Mouse (Mus musculus) heart, embryonic 16.5 days (tissue): ENCODE data around the gene Rpgrip1. TPM values are rescaled to one million over a fixed set of nuclear protein-coding genes. Genes with fewer than 3 reads are reported as not detected.

Experiments
- ATAC-seq: fragments of 200-750 bp; cut with Nextera tagmentation; replicated peaks from 2 replicates; pipeline ENCODE4 v1.8.0; 2017; ENCODE audit warnings: moderate number of reproducible peaks; ENCODE audit not compliant: insufficient read depth, low FRiP score; ENCODE audit errors: extremely low read depth
- H3K27ac ChIP-seq: fragments of 300-500 bp; sonication (generic); 2 replicates; pipeline ENCODE4 v1.5.1; 2014; ENCODE audit warnings: mild to moderate bottlenecking, low read length, control low read depth, moderate library complexity
- H3K27me3 ChIP-seq: fragments of 300-500 bp; sonication (generic); 2 replicates; pipeline ENCODE4 v1.6.1; 2014; ENCODE audit warnings: low read length, mixed read lengths; ENCODE audit not compliant: control insufficient read depth, insufficient read depth
- H3K36me3 ChIP-seq: fragments of 300-500 bp; sonication (generic); 2 replicates; pipeline ENCODE4 v1.6.1; 2014; ENCODE audit not compliant: control insufficient read depth, insufficient read depth
- H3K4me1 ChIP-seq: fragments of 300-500 bp; sonication (generic); 2 replicates; pipeline ENCODE4 v1.6.1; 2014; ENCODE audit warnings: low read length, mixed read lengths; ENCODE audit not compliant: control insufficient read depth, insufficient read depth
- H3K4me2 ChIP-seq: fragments of 300-500 bp; sonication (generic); 2 replicates; pipeline ENCODE4 v1.6.1; 2014; ENCODE audit warnings: low read depth, mild to moderate bottlenecking, control low read depth, low read length
- H3K4me3 ChIP-seq: fragments of 300-500 bp; sonication (generic); 2 replicates; pipeline ENCODE4 v1.5.1; 2014; ENCODE audit warnings: mild to moderate bottlenecking, control low read depth, low read length
- H3K9ac ChIP-seq: fragments of 300-500 bp; sonication (generic); 2 replicates; pipeline ENCODE4 v1.6.1; 2014; ENCODE audit warnings: low read length, control low read depth
- H3K9me3 ChIP-seq: fragments of 300-500 bp; sonication (generic); replicated peaks from 2 replicates; pipeline ENCODE4 v1.6.1; 2016; ENCODE audit warnings: low read length; ENCODE audit not compliant: control insufficient read depth
- WGBS: fragments of 180-500 bp; shearing (Covaris S2); extraction: QIAGEN DNeasy Blood & Tissue Kit; methylation state at CpG from one replicate; pipeline ENCODE4 v1.1.7; 2014; 5-methylcytosine and 5-hydroxymethylcytosine counted together
- polyA plus RNA-seq: library from polyadenylated mRNA; unstranded; fragments of >200 nt; fragmentation: Nextera tagmentation; extraction: Ambion mirVana; gene quantifications from 2 replicates; pipeline ENCODE4 v1.2.1, GENCODE M21; 2015

The Rpgrip1 gene
- polyA plus RNA-seq, 1 experiment from 2014 or later, result 24.7 TPM

DNA sequence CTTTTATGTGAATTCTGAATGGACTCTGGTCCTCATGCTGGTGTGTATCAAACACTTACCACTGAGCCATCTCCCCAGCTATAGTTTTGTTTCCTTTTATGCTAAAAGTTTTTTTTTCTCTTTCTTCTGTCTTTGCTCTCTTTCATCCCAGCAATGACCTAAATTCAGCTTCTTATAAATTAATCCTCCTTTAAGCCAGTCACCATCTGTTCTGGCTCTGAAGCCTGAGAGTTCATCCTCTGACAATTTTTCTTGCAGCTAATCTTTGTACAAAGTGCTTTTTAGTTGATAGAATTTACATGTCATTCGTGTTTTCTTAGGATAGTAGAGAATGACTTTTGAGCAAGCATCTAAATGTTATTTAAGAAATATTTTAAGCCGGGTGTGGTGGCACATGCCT, 2.5 kb upstream of the Rpgrip1 start:
- Histone ChIP-seq H3K4me2 (no peak overlapping the region), H3K9me3 (no peaks in the 10 kb centered on the region)

GRCm38 (mm10) chr14:52114101-52114500, 3.6 kb downstream of the Rpgrip1 start:
- Histone ChIP-seq H3K4me3 (no peak overlapping the region), H3K9ac (no peak overlapping the region), H3K36me3 (no peaks in the 10 kb centered on the region), H3K4me1 (peaks cover 5% of the 10 kb centered on the region), H3K27ac (no peak overlapping the region), H3K9me3 (no peaks in the 10 kb centered on the region), H3K4me2 (no peak overlapping the region), H3K27me3 (no peaks in the 10 kb centered on the region)
- 52% methylated on average over 1 of the region's 1 CpGs for WGBS
- ATAC-seq, result no peak

More for the DNA sequence above, 2.5 kb upstream of the Rpgrip1 start:
- H3K27me3 ChIP-seq, result no peaks in the 10 kb centered on the region
- no peaks in the 10 kb centered on the region for H3K36me3 ChIP-seq
- ATAC-seq, result no peak
- H3K9ac ChIP-seq, result no peak overlapping the region
- WGBS, result 73% methylated on average over 2 of the region's 2 CpGs
- H3K4me1 ChIP-seq, result peaks cover 9% of the 10 kb centered on the region
- H3K27ac ChIP-seq, result no peak overlapping the region
- H3K4me3 ChIP-seq, result no peak overlapping the region

DNA sequence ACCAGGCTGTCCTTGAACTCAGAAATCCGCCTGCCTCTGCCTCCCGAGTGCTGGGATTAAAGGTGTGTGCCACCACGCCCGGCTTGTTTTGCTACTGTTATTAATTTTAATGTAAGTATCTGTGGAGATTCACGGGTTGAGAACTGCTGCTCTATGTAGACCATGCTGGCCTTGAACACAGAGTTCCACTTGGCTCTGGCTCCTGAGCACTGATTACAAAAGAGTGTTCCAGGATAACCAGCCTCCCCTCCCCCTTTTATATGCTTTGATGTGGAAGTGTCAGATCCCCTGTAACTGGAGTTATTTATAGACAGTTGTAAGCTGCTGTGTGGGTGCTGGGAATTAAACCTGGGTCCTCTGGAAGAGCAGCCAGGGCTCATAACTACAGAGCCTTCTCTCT, 6.7 kb downstream of the Rpgrip1 start:
- Histone ChIP-seq H3K27me3 (no peaks in the 10 kb centered on the region), H3K9ac (no peak overlapping the region), H3K36me3 (no peaks in the 10 kb centered on the region), H3K9me3 (no peaks in the 10 kb centered on the region), H3K4me1 (peaks cover 5% of the 10 kb centered on the region), H3K27ac (no peak overlapping the region), H3K4me3 (no peak overlapping the region), H3K4me2 (no peak overlapping the region)
- no peak for ATAC-seq
- WGBS, result 92% methylated on average over 5 of the region's 5 CpGs

DNA sequence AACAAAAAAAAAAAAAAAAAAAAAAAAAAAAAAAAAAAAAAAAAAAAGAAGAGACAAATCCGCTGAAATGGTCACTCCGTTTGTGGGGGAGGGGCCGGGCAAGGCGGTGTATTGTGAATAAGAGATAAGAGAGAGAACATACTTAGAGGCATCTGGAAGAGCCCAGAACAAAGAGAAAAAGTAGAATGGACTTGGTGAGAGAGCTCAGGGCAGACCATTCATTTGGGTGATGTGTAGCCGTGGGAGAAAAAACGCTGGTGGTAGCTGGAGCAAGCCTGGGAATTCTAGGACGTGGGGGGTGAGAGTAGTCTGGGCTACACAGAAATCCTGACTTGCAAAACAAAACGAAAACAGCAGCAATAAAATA, 7.9 kb downstream of the Rpgrip1 start:
- Histone ChIP-seq H3K4me1 (peaks cover 5% of the 10 kb centered on the region), H3K9me3 (no peaks in the 10 kb centered on the region), H3K36me3 (no peaks in the 10 kb centered on the region), H3K27ac (no peak overlapping the region), H3K4me2 (peak overlapping the region; percentile 100), H3K27me3 (no peaks in the 10 kb centered on the region), H3K9ac (peak overlapping the region; percentile 83; the same call in 1 of the 2 replicates), H3K4me3 (peak overlapping the region; percentile 67)
- ATAC-seq, result no peak
- 14% methylated on average over 8 of the region's 8 CpGs for WGBS

- ATAC-seq, result peak; percentile 77
- H3K9ac ChIP-seq, result peak overlapping the region; percentile 83
- H3K9me3 ChIP-seq, result no peaks in the 10 kb centered on the region
- H3K4me3 ChIP-seq, result peak overlapping the region; percentile 67
- H3K27ac ChIP-seq, result peak overlapping the region; percentile 64; the same call in 1 of the 2 replicates
- H3K36me3 ChIP-seq, result no peaks in the 10 kb centered on the region
- no peaks in the 10 kb centered on the region for H3K27me3 ChIP-seq
- 1% methylated on average over 38 of the region's 38 CpGs for WGBS
- peak overlapping the region; percentile 100 for H3K4me2 ChIP-seq
- peaks cover 5% of the 10 kb centered on the region for H3K4me1 ChIP-seq
These were observed 8.5 kb downstream of the Rpgrip1 start for GRCm38 (mm10) chr14:52118823-52119608.

DNA sequence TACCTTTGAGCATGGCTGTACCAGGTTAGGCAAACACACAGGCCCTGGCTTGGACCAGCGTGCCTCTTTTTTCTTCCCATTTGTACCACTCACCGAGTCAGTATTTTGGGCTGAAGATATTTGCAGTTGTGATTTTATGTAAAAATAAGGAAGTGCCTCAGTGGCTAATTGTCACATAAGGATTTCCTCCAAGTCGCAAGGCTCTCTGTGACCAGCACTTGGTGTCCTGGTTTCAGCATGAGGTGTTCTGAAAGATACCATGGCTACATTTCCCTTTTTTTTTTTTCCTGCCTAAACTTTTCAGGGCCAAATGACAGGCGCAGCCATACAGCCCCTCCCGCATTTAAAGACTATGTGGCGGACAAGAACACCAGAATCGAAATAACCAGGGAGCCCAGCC, 9.7 kb downstream of the Rpgrip1 start:
- no peak overlapping the region for H3K4me3 ChIP-seq
- H3K4me2 ChIP-seq, result peak overlapping the region; percentile 100; the same call in 1 of the 2 replicates
- no peaks in the 10 kb centered on the region for H3K9me3 ChIP-seq
- no peak for ATAC-seq
- no peaks in the 10 kb centered on the region for H3K27me3 ChIP-seq
- 62% methylated on average over 7 of the region's 7 CpGs for WGBS
- peaks cover 5% of the 10 kb centered on the region for H3K4me1 ChIP-seq
- no peak overlapping the region for H3K27ac ChIP-seq
- no peaks in the 10 kb centered on the region for H3K36me3 ChIP-seq
- H3K9ac ChIP-seq, result no peak overlapping the region

GRCm38 (mm10) chr14:52123918-52124317, 13.4 kb downstream of the Rpgrip1 start:
- Histone ChIP-seq H3K27me3 (no peaks in the 10 kb centered on the region), H3K9me3 (no peaks in the 10 kb centered on the region), H3K4me1 (peaks cover under 1% of the 10 kb centered on the region; the same call in 1 of the 2 replicates), H3K36me3 (no peaks in the 10 kb centered on the region), H3K27ac (no peak overlapping the region), H3K4me2 (no peak overlapping the region), H3K9ac (no peak overlapping the region), H3K4me3 (no peak overlapping the region)
- 0 out of 2 replicates have a peak, but pooled peaks have one; percentile 14 for ATAC-seq
- WGBS, result 21% methylated on average over 4 of the region's 4 CpGs

DNA sequence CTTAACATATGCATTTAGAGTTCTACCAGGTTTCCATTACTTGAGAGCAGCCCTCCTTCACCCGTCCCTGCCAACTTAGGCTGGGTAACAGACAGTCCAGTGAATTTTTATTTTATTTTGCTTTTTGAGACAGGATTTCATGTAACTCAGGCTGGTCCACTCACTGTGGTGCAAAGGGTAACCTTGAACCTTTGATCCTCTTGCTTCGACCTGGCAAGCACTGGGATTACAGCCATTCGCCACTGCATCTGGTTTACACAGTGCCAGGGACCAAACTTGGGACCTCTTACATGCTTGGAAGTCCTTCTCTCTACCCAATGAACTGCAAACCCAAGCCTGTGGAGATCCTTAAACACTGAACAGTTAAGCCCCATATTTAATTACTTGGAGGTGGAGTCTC, 14.1 kb downstream of the Rpgrip1 start:
- no peak overlapping the region for H3K9ac ChIP-seq
- no peaks in the 10 kb centered on the region for H3K36me3 ChIP-seq
- ATAC-seq, result no peak
- no peak overlapping the region for H3K4me2 ChIP-seq
- 88% methylated on average over 3 of the region's 3 CpGs for WGBS
- no peaks in the 10 kb centered on the region for H3K9me3 ChIP-seq
- no peak overlapping the region for H3K27ac ChIP-seq
- H3K4me1 ChIP-seq, result no peaks in the 10 kb centered on the region
- H3K27me3 ChIP-seq, result no peaks in the 10 kb centered on the region
- H3K4me3 ChIP-seq, result no peak overlapping the region

DNA sequence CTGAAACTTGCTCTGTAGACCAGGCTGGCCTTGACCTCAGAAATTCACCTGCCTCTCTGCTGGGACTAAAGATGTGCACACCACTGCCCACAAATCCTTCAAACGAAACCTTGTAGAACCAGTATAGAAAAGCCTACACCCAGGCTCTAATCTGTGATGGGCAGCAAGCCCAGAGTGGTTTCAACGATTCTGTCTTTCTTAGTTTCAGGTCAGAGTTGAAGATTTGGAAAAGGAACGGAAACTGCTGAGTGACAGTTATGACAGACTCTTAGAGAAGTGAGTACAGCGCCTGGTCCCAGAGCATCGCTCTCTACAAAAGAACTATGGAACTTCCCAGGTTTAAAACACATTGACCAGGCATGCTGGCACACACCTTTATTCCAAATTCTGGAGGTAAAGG, 23.1 kb downstream of the Rpgrip1 start:
- Histone ChIP-seq H3K27ac (no peak overlapping the region), H3K9me3 (no peaks in the 10 kb centered on the region), H3K9ac (no peak overlapping the region), H3K4me1 (no peaks in the 10 kb centered on the region), H3K4me2 (no peak overlapping the region), H3K27me3 (no peaks in the 10 kb centered on the region), H3K4me3 (no peak overlapping the region), H3K36me3 (no peaks in the 10 kb centered on the region)
- ATAC-seq, result no peak
- WGBS, result 61% methylated on average over 5 of the region's 5 CpGs
